Mouse (Mus musculus) skeletal muscle tissue, adult 2 months (tissue): ENCODE data around the gene Epb41l3.

Experiments used
- DNase-seq: peaks from one replicate; pipeline ENCODE4 v3.0.0-alpha.2; 2012; ENCODE audit warnings: low read depth, low spot score

The Epb41l3 gene

GRCm38 (mm10) chr17:69181560-69182316 lies 106.3 kb downstream of the Epb41l3 start:
- DNase-seq = no peak

DNA sequence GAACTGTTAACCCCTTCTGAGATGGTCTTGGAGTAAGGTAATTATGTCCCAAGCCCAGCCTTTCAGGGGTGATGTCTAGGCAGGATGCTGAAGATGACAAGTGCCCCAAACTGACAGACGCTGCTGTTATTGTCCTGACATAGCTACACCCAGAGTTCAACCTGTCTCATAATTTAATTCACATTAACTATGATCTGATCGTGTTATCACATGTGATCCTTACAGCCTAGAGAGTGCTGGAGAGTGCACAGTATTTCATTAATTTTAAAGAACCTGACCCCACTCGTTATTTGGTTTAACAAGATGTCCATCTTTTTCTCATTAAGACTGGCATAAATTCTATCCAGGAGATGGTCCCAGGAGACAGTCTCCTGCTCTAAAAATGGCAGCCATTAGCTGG lies 112.3 kb downstream of the Epb41l3 start:
- no peak for DNase-seq

DNA sequence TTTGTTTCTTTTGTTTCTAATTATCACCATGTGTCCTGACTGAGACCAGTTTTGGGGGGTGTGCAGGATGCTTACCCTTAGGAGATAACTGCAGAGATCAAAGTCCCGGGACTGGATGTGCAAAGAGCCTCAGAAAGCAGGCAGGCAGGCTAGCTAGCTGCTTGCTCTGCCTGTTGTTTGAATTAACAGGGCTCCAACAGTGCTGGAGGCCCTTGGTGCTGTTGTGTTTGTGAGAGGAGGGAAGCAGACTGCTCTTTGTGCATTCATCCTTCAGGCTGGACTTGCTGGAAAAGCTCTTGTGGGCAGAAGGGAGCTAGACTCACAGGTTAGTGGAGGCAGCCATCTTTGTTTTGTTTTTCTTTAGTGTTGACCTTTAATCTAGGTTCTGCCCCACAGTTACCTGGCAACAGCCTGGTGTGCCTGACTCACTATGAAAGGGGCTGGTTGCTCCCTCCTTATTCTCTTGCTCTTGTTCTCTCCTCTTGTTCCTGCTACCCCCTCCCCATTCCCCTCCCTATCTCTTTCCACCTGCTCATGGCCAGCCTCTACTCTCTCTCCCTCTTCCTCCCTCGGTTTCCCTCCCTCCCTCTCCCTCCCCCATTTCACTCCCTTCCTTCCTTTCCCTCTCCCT lies 117.5 kb downstream of the Epb41l3 start:
- no peak for DNase-seq

DNA sequence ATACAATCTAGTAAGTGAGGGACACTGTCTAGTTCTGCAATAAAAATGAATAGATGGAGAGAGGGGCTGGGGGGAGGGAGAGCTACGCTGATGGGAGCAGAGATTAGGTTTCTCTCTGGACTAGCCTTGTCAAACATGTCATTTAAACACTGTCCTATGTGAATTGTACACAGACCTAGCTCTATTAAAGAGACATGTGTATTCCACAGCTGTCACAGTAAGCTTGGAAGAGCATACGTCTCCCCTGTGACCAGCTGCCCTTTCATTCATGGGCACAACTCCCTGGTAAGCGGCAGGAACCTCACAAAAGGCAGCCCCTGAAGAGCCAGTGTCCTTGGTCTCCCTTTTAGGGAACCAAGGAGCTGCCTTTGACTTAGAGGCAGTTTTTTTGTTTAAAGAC lies 119.1 kb downstream of the Epb41l3 start:
- DNase-seq = no peak

DNA sequence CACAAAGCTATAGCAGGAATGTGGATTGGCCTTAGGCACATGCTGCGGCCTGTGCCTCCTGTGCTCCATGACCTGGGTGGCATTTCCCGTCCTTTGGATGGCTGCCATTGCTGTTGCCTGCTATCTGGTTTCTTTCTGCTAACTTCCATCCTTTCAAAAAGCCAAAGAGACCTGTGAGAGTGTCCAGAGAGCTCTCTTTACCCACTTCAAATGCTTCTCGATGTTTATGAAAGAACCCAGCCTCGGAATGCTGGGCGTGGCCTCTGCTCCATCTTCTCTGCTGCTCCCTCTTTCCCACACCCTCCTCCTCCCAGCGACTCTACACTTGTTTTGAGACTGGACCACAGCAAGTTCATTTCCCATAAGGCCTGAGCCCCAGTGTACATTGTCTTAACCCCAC lies 120.3 kb downstream of the Epb41l3 start:
- no peak for DNase-seq

DNA sequence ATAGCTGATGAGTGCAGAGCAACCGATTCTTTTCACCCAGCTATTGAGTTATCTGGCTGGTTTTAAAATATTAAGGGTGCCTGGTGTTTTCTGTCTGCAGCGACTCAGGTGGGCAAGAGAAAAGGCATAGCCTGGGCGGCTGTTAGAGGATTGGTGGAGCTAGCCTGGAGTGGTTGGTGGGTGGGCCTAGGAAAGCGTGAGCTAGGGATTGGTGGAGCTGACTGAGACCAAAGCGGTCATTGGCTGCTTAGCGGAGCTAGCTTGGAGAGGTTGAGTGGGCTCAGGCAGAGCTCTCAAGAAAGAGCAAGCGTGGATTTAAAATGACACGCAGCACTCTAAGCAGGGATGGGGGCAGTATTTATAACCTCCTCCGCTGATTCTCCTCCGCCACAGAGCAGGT lies 121.2 kb downstream of the Epb41l3 start:
- DNase-seq = no peak

DNA sequence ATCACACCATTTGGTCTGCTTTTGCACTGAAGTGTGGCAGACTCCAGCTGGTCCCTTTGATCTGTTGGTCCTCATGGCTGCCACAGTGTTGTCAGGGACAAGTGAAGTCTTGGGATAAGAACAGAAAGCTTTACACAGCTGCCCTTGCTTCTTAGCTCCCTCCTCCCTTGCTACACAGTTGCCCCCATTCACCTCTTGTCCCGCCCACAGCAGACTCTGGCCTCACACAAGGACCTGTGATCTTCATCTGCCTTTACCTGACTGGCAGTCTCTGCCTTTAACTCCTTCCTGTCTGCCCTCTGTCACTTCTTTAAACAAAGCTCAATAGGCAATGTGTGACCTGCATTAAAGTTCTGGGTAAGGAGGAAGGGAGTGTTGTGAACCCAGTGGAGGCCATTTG lies 123.3 kb downstream of the Epb41l3 start:
- DNase-seq = no peak

- DNase-seq = no peak
Measured at GRCm38 (mm10) chr17:69199827-69200226, 124.3 kb downstream of the Epb41l3 start.

- DNase-seq = no peak
Measured at GRCm38 (mm10) chr17:69200936-69201335, 125.5 kb downstream of the Epb41l3 start.

- DNase-seq = no peak
Measured at GRCm38 (mm10) chr17:69205282-69205999, 130.0 kb downstream of the Epb41l3 start.

- DNase-seq = no peak
Measured at GRCm38 (mm10) chr17:69207562-69208312, 132.3 kb downstream of the Epb41l3 start.

GRCm38 (mm10) chr17:69211065-69211464 lies 135.6 kb downstream of the Epb41l3 start:
- no peak for DNase-seq

DNA sequence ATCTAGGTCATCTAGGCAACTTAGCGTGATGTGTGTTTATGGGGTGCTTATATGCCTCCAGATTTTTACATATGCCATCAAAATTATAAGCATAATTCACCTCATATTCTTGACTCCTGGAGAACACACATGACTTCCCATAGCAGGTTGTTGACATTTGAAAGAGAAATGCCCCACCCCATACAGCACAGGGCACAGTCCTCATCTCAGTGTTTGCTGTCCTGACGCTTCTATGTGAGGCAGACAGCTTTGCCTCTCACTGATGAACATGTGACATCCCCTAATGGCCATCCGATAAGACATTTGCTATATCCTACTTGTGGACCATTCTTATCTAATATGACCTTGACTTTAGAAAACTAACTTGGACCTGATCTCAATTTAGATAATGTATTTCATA lies 140.6 kb downstream of the Epb41l3 start:
- no peak for DNase-seq

GRCm38 (mm10) chr17:69220849-69221248 lies 145.4 kb downstream of the Epb41l3 start:
- no peak for DNase-seq

DNA sequence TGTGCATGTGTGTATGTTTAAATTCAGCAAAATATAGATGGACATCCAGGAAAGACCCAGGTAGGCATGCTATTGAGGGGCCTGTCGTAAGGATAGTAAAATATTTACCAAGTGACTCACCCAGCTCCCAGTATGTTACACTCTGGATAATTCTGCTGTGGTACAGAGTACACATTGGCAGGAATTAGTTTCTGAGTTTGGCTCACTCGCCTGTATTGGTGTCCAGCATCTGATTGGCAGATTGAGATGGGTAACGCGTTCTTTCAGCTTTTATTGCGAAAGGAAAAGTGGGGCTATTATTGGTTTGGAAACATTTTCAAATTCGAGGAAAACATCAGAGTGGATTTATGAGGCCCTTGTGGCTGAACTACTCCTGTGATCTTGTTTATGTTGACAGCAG lies 145.9 kb downstream of the Epb41l3 start:
- DNase-seq = peak; percentile 18

- peak; percentile 2 for DNase-seq
Measured at GRCm38 (mm10) chr17:69221966-69222692, 146.6 kb downstream of the Epb41l3 start.

GRCm38 (mm10) chr17:69225996-69226395 lies 150.5 kb downstream of the Epb41l3 start:
- no peak for DNase-seq

- DNase-seq = no peak
Measured at GRCm38 (mm10) chr17:69227426-69228014, 152.0 kb downstream of the Epb41l3 start.

GRCm38 (mm10) chr17:69229451-69229850 lies 154.0 kb downstream of the Epb41l3 start:
- DNase-seq = no peak

DNA sequence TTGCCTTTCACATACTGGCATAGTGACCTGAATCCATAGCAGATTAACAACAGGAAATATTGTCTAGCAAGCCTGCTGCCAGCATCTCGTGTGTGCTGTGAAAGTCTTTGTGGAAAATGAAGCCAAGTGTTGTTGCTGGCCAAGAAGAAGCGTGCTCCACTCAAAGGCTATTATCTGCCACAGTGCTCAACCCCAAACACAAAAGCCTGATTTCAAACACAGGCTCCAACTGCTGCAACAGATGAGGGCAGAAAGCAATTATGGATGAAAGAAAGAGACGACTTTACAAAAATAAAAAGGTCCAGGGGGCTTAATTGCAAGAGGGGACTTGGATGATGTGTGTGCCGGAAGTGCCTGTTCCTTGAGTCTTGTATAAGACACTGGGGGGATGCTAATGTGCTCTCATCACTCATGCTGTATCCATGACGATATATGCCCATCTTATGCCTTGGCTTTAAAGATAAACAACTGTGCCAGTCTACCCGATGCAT lies 154.7 kb downstream of the Epb41l3 start:
- no peak for DNase-seq

- no peak for DNase-seq
Measured at GRCm38 (mm10) chr17:69231360-69231759, 155.9 kb downstream of the Epb41l3 start.
